ENCODE assay signal across 8 mouse cellular contexts in the genomic region with DNA sequence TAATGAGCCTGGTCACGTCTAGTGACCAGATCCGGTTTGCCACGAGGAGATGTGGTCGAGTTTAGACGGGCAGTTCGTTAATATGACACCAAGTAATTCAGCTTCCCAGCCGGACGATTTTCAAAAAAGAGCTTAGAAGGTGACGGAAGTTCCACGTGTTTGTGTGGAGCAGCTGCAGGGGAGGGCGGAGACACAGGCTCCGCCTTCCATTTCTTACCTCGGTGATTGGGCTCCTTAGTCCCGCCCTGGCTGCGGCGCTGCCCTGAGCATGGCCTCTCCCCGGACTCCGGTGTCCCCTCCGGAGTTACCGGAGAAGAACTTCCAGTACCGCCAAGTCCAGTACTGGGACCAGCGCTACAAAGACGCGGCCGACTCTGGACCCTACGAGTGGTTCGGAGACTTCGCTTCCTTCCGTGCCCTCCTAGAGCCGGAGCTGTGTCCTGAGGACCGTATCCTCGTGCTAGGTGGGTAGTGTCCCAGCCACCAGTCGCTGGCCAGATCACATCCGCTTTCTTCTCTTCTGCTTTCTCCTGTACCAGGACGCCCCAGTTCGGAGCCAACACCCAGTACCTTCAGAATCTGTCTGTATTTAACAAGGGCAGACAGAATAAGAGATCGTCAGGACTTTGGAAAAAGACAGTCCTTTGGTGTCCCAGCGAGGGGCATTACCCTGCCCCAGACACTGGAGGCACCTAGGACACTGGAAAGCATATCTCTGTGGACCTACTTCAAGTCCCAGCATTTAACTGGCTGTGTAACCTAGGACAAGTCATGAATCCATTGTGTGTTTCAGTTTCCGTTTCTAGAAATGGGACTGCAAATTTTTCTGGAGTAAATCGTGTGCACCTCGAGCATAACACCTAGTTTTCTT. TPM values are rescaled to one million over a fixed set of nuclear protein-coding genes. Genes with fewer than 3 reads are reported as not detected.
A peak's percentile ranks its signal among the peaks of the same experiment; 100 is the strongest.
DNase-seq lines count a peak whose midpoint lies in the region; ATAC-seq and TF ChIP-seq lines count a peak whose summit lies in the region.

TSS of gene Eef1akmt4 (plus strand) at position 237 of the 871 bp plus-strand sequence.
TSS of gene Gm49333 (plus strand) at position 254 of the 871 bp plus-strand sequence.
TSS of gene Alg3 (minus strand) at position 379 of the 871 bp plus-strand sequence.

- TF ChIP-seq CTCF in brain, embryonic 14.5 days (IDR thresholded peaks at IDR 0.05; ENCODE audit: borderline replicate concordance, extremely low read depth, insufficient read depth, insufficient read length), result no peak
- TF ChIP-seq CTCF in liver, embryonic 14.5 days (IDR thresholded peaks at IDR 0.05; ENCODE audit: low read depth), result no peak

- peak within 1 kb of the TSS; percentile 67 for H3K27ac ChIP-seq in heart, embryonic 12.5 days (ENCODE audit: poor library complexity, severe bottlenecking)
- peak within 1 kb of the TSS; percentile 86 for H3K27ac ChIP-seq in kidney, embryonic 16.5 days (ENCODE audit: low read length)
- H3K27ac ChIP-seq in liver, embryonic 14.5 days, result peak within 1 kb of the TSS; percentile 59
- peak within 1 kb of the TSS; percentile 81 for H3K27ac ChIP-seq in stomach, embryonic 15.5 days

- no peaks in the 10 kb centered on the region for H3K27me3 ChIP-seq in erythroblast, embryonic 14.5 days (ENCODE audit: control insufficient read depth)
- H3K27me3 ChIP-seq in heart, embryonic 12.5 days (replicated peaks), result no peaks in the 10 kb centered on the region
- H3K27me3 ChIP-seq in kidney, embryonic 16.5 days (ENCODE audit: insufficient read depth, low read length), result no peaks in the 10 kb centered on the region
- H3K27me3 ChIP-seq in liver, embryonic 14.5 days (ENCODE audit: control insufficient read depth, insufficient read depth, low read length), result no peaks in the 10 kb centered on the region
- no peaks in the 10 kb centered on the region for H3K27me3 ChIP-seq in stomach, embryonic 15.5 days (replicated peaks)

- TF ChIP-seq POLR2A in brain, embryonic 14.5 days (IDR thresholded peaks at IDR 0.05; ENCODE audit: borderline replicate concordance, extremely low read depth, insufficient read depth, insufficient read length, poor library complexity, severe bottlenecking), result peak; percentile 24; the same call in 1 of the 2 replicates

- no peaks in the 10 kb centered on the region for H3K9me3 ChIP-seq in erythroblast, embryonic 14.5 days (ENCODE audit: control insufficient read depth, low read length)
- H3K9me3 ChIP-seq in heart, embryonic 12.5 days (replicated peaks), result no peaks in the 10 kb centered on the region
- H3K9me3 ChIP-seq in kidney, embryonic 16.5 days (ENCODE audit: low read length), result no peaks in the 10 kb centered on the region
- no peaks in the 10 kb centered on the region for H3K9me3 ChIP-seq in liver, embryonic 14.5 days (ENCODE audit: control insufficient read depth, low read length)
- H3K9me3 ChIP-seq in stomach, embryonic 15.5 days, result no peaks in the 10 kb centered on the region

- peaks cover 26% of the 10 kb centered on the region for H3K36me3 ChIP-seq in erythroblast, embryonic 14.5 days (ENCODE audit: control insufficient read depth)
- peaks cover 19% of the 10 kb centered on the region for H3K36me3 ChIP-seq in heart, embryonic 12.5 days
- 0 out of 2 replicates have a peak, but pooled peaks cover 3% of the 10 kb centered on the region for H3K36me3 ChIP-seq in kidney, embryonic 16.5 days (ENCODE audit: insufficient read depth, low read length)
- H3K36me3 ChIP-seq in liver, embryonic 14.5 days (replicated peaks; ENCODE audit: control insufficient read depth, insufficient read depth, low read depth), result no peaks in the 10 kb centered on the region; the same call in 1 of the 2 replicates
- peaks cover 12% of the 10 kb centered on the region for H3K36me3 ChIP-seq in stomach, embryonic 15.5 days

- DNase-seq in CD4-positive, CD25-positive, alpha-beta regulatory T cell, adult 2 months (ENCODE audit: low read depth, low spot score), result peak; percentile 92
- DNase-seq in brain, embryonic 14.5 days (ENCODE audit: low read depth), result peak; percentile 97
- DNase-seq in liver, embryonic 14.5 days (ENCODE audit: low read depth in 3 of 3, low spot score in 3 of 3), result peak; percentile 86 to 88 (median 87)
- DNase-seq in neural tube, embryonic 10.5 days (ENCODE audit: extremely low spot score, low spot score), result peak; percentile 86

- no peak for TF ChIP-seq EP300 in liver, embryonic 14.5 days (IDR thresholded peaks at IDR 0.05; ENCODE audit: low read depth)

- peak; percentile 94 for ATAC-seq in heart, embryonic 12.5 days (ENCODE audit: insufficient number of reproducible peaks, low FRiP score)
- peak; percentile 98 for ATAC-seq in kidney, embryonic 16.5 days (ENCODE audit: low FRiP score, low TSS enrichment)
- peak; percentile 96 for ATAC-seq in liver, embryonic 14.5 days (ENCODE audit: insufficient read depth)
- peak; percentile 97 for ATAC-seq in stomach, embryonic 15.5 days (ENCODE audit: insufficient read depth, low FRiP score, low read depth)

- 2% methylated on average over 41 of the region's 41 CpGs for WGBS in heart, embryonic 12.5 days
- under 1% methylated on average over 41 of the region's 41 CpGs for WGBS in kidney, embryonic 16.5 days
- WGBS in liver, embryonic 14.5 days (ENCODE audit: insufficient replicate concordance), result 1% methylated on average over 41 of the region's 41 CpGs
- WGBS in stomach, embryonic 15.5 days, result 2% methylated on average over 41 of the region's 41 CpGs

- H3K4me1 ChIP-seq in erythroblast, embryonic 14.5 days (ENCODE audit: control insufficient read depth), result peaks cover 42% of the 10 kb centered on the region
- peaks cover 11% of the 10 kb centered on the region for H3K4me1 ChIP-seq in heart, embryonic 12.5 days (replicated peaks)
- H3K4me1 ChIP-seq in kidney, embryonic 16.5 days (ENCODE audit: insufficient read depth, low read length), result peaks cover 10% of the 10 kb centered on the region
- peaks cover 9 to 12% of the 10 kb centered on the region in 2 experiments; a peak in 3 of 4 replicates for H3K4me1 ChIP-seq in liver, embryonic 14.5 days (replicated peaks; ENCODE audit: control insufficient read depth in 2 of 2, insufficient read depth in 2 of 2, low read length in 1 of 2)
- H3K4me1 ChIP-seq in stomach, embryonic 15.5 days, result 0 out of 2 replicates have a peak, but pooled peaks cover 11% of the 10 kb centered on the region

- peak within 1 kb of the TSS; percentile 83 for H3K4me3 ChIP-seq in erythroblast, embryonic 14.5 days (replicated peaks)
- peak within 1 kb of the TSS; percentile 98 for H3K4me3 ChIP-seq in heart, embryonic 12.5 days
- peak within 1 kb of the TSS; percentile 90 for H3K4me3 ChIP-seq in kidney, embryonic 16.5 days (ENCODE audit: low read length)
- H3K4me3 ChIP-seq in liver, embryonic 14.5 days (ENCODE audit: insufficient read depth in 1 of 2, low read depth in 2 of 2, low read length in 2 of 2), result peak within 1 kb of the TSS; percentile 74 to 93
- peak within 1 kb of the TSS; percentile 92 for H3K4me3 ChIP-seq in stomach, embryonic 15.5 days (replicated peaks)

- peak within 1 kb of the TSS; percentile 97 for H3K9ac ChIP-seq in heart, embryonic 12.5 days
- peak within 1 kb of the TSS; percentile 91 for H3K9ac ChIP-seq in kidney, embryonic 16.5 days (replicated peaks; ENCODE audit: low read length)
- H3K9ac ChIP-seq in liver, embryonic 14.5 days (replicated peaks), result peak within 1 kb of the TSS; percentile 91
- peak within 1 kb of the TSS; percentile 74 for H3K9ac ChIP-seq in stomach, embryonic 15.5 days

- peak within 1 kb of the TSS; percentile 93 for H3K4me2 ChIP-seq in heart, embryonic 12.5 days
- peak within 1 kb of the TSS; percentile 90 for H3K4me2 ChIP-seq in kidney, embryonic 16.5 days (replicated peaks; ENCODE audit: low read depth, low read length)
- peak within 1 kb of the TSS; percentile 95 for H3K4me2 ChIP-seq in liver, embryonic 14.5 days (ENCODE audit: low read depth)
- peak within 1 kb of the TSS; percentile 83 for H3K4me2 ChIP-seq in stomach, embryonic 15.5 days

RNA-seq across cellular contexts. Expression of gene Eef1akmt4, which starts in this region (rescaled TPM):
- 9.2 and 16.4 TPM in 2 replicates for polyA plus RNA-seq in brain, embryonic 14.5 days (2012; rRNA removed)
- 0.24 and 0.43 TPM in 2 replicates for polyA plus RNA-seq in erythroblast, embryonic 14.5 days (2012)
- 16.3 and 20.1 TPM in 2 replicates for polyA plus RNA-seq in heart, embryonic 12.5 days (2016; fragmentation: Nextera tagmentation; extraction: Ambion mirVana)
- 33.3 and 37.4 TPM in 2 replicates for polyA plus RNA-seq in kidney, embryonic 16.5 days (2015; fragmentation: Nextera tagmentation; extraction: Ambion mirVana)
- polyA plus RNA-seq in liver, embryonic 14.5 days (2012; rRNA removed), result 9.4 and 10.3 TPM in 2 replicates
- polyA plus RNA-seq in liver, embryonic 14.5 days (2014; fragmentation: Nextera tagmentation; extraction: Ambion mirVana), result 18.1 and 20.7 TPM in 2 replicates
- polyA plus RNA-seq in stomach, embryonic 15.5 days (2015; fragmentation: Nextera tagmentation; extraction: Ambion mirVana), result 31.6 and 32.3 TPM in 2 replicates

RNA-seq across cellular contexts. Expression of gene Gm49333, which starts in this region (rescaled TPM):
- polyA plus RNA-seq in brain, embryonic 14.5 days (2012; rRNA removed), result not detected in 2 replicates
- not detected in 2 replicates for polyA plus RNA-seq in erythroblast, embryonic 14.5 days (2012)
- polyA plus RNA-seq in heart, embryonic 12.5 days (2016; fragmentation: Nextera tagmentation; extraction: Ambion mirVana), result 0.62 TPM in 1 of 2 replicates, not detected in the other
- polyA plus RNA-seq in kidney, embryonic 16.5 days (2015; fragmentation: Nextera tagmentation; extraction: Ambion mirVana), result not detected in 2 replicates
- polyA plus RNA-seq in liver, embryonic 14.5 days (2012; rRNA removed), result 0.04 and 0.08 TPM in 2 replicates
- polyA plus RNA-seq in liver, embryonic 14.5 days (2014; fragmentation: Nextera tagmentation; extraction: Ambion mirVana), result not detected in 2 replicates
- 0.15 TPM in 1 of 2 replicates, not detected in the other for polyA plus RNA-seq in stomach, embryonic 15.5 days (2015; fragmentation: Nextera tagmentation; extraction: Ambion mirVana)

RNA-seq across cellular contexts. Expression of gene Alg3, which starts in this region (rescaled TPM):
- 30.5 and 31.6 TPM in 2 replicates for polyA plus RNA-seq in brain, embryonic 14.5 days (2012; rRNA removed)
- 1.2 and 1.4 TPM in 2 replicates for polyA plus RNA-seq in erythroblast, embryonic 14.5 days (2012)
- polyA plus RNA-seq in heart, embryonic 12.5 days (2016; fragmentation: Nextera tagmentation; extraction: Ambion mirVana), result 31.7 and 32.4 TPM in 2 replicates
- 44.7 and 49.5 TPM in 2 replicates for polyA plus RNA-seq in kidney, embryonic 16.5 days (2015; fragmentation: Nextera tagmentation; extraction: Ambion mirVana)
- polyA plus RNA-seq in liver, embryonic 14.5 days (2012; rRNA removed), result 9.3 and 12.7 TPM in 2 replicates
- 21.7 and 23.6 TPM in 2 replicates for polyA plus RNA-seq in liver, embryonic 14.5 days (2014; fragmentation: Nextera tagmentation; extraction: Ambion mirVana)
- polyA plus RNA-seq in stomach, embryonic 15.5 days (2015; fragmentation: Nextera tagmentation; extraction: Ambion mirVana), result 38.3 and 39.6 TPM in 2 replicates

Comparison
In these comparisons a context has a peak if more than half of its experiments do, and no peak if none do; other contexts are left out.
1. Peak in every context shown above with its lines: DNase-seq, ATAC-seq, H3K4me3 ChIP-seq and H3K27ac ChIP-seq.